Mouse (Mus musculus) regulatory T cell (primary cell): ENCODE data around the gene Sh3pxd2b.

Source experiments
- in situ Hi-C: fragments of 300-600 bp; cut with MboI, MseI; formaldehyde crosslinking; loops from one replicate; pipeline ENCODE4 v1.15.1; 2025; ENCODE audit warnings: high pct_unique_total_duplicates

Gene Sh3pxd2b

DNA sequence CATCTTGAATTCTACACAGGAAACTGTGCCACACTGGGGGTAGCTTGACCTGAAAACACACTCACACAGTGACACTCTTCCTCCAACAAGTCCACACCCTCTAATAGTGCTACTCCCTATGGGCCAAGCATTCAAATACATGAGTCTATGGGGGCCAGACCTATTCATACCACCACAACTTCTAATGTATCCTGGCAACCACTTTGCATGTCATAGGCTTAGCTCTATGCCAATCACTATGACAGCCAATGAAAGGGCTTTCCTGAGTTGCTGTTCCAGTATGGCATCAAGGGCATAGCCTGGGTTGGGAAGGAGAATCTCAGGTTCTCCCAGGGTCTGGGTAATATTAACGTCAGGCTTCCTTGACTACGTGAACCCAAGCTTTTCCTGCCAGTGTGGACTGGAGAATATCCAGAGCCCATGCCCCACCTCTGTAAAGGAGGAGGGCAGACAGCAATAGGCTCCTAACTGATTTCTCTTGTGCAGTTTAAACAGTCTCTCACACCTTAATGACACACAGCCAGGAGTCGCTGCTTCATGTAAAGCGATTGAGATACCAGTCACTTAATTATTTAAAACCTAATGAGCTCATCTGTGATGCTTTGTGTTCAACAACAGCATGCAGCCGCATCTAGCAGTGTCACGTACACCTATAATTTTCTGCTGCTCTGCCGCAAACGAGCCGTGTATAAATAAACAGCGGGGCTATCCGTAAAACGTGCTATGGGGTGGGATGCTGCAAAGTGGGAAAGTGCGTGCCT is 25.8 kb downstream of the Sh3pxd2b start:
- in situ Hi-C loops: no loop called here

DNA sequence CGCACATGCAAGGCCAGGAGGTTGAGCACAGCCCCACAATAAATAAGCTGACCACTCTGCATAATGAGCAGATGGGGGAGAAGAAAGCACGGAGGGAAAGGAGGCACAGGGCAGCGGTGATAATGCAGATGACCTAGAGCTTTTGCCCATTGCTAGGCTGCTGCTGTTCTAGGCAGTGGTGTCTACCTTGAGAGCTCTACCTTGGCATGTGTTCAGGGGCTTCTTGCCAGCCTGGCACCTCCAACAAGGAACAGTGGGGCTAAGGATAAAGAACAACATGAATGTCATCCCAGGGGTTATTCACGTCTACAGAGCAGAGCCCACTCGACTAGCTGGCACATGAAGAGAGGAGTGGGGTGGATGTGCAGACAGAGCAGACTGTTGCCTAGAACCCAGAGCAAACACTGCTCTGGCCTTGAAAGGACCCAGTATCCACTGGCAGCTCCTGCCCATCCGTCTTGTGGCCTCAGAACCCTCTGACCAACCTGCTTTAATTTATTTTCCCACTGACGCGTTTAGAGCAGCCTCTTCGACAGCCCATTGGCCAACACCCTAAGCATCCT is 26.5 kb downstream of the Sh3pxd2b start:
- in situ Hi-C loops: no loop called here

DNA sequence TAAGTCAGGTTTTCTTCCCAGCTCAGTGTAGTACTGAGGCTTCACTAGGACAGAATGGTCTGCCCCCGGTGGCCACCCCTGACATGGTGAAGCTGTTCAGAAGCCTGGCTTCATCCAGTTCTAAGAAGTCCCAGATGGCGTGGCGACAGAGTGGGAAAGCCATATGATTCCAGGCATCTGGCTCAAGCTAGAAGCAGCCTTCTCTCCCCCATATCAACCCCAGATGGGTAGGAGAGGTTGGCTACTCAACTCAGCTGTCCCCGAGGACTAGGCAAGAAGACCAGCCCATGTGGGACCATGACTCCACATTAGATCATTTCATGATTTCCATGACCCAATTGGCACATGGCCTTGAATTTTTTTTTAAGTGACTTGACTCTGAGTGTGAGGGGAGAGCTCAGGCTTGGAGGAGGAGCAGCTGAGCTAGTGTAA is 27.5 kb downstream of the Sh3pxd2b start:
- in situ Hi-C loops: no loop called here

DNA sequence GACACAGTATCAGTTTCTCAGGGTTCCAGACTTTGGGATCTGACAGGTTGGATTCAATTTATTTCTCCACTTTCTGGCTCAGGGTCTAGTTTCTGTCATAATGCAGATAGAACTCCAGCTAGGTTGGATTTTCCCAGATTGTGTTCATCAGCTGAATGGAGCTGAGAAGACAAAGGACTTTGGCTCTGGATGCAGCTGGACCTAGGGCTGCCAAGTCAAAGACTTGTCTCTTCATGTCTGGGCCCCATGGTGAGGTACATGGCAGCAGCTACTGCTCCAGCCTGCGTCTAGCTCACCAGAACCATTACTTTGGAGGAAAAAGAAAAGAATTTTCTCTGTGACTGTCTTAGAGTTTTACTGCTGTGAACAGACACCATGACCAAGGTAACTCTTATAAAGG is 28.5 kb downstream of the Sh3pxd2b start:
- in situ Hi-C loops: no loop called here

DNA sequence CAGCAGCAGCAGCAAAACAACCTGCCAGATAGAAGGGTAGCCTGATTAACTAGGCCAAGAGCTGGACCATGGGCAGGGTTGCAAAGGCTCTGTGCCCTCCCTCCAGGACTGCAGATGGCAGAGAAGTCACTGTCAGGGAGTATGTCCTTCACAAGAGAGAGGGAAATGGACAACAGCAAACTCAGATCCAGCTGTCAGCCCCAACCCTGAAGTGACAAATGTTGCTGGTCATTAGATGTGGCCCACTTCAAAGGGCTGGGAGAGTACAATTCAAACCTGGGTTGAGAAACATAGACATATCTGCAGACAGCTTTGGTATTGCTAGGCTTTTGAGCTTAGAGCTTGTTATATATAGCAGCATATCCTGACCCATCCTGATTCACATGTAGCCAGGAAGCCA is 32.3 kb downstream of the Sh3pxd2b start:
- in situ Hi-C loops: no loop called here

DNA sequence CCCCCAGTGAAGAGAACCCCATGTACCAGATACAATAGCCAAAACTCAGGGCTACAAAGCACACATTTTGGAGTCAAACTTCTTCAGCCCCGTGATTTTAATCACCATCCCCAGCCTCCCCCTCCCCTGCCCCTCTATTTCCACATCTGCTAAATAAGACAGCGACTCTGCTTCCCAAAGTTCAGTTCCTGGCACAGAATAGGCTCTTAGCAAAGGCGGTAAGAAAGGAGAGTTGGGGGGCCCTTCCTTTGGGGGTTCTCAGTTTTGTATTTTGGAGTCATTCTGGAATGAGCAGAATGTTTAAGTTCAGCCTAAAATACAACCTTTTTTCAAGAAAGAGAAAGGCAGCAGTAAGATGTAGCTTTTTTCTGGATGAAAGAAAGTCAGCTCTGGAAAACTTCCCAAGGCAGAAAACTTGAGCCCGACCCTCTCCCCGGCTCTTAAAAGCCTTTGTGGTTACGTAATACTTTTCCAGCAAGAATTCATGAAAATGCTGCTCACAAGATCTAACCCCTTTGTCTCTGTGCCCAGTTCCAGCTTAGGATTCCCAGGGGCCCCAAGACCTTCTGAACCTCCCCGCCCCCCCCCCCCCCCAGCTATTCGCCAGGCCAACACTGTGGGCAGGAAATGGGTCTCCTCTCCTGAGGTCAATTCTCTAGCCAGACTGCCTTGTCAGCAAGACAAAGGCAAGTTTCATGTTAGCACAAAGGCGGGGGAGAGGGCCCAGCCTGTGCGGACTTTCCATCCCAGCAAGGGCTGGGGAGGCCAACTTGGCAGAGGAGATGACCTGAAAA is 35.9 kb downstream of the Sh3pxd2b start:
- in situ Hi-C loops: no loop called here

DNA sequence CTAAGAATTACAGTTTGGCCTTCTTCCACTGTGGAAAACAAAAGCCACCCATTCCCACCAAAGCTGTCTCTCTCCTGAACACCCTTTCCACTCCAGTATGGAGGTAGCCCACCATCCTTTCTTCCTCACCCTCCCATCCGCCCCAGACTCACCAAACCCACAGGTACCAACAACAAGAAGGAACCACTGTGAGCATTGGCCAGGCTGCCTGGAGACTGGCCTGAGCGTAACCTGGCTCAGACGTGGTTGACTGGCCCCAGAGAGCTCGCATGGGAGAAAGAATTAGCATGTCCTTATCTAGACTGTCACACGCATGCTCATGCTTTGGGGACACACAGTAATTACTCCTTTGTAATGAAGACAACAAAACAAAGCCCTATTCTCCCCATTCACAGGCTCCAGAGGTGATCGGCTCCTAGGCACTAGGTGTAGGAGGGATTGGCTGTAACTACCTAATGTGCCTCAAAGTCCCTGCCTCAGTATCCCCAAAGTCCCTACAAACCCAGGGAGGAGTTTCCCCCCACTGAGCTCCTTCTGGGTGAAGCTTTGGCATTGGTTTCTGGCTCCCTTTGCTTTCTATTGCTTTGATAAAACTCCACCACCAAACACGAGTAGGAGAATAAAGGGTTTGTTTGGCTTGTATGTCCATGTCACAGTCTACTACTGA is 36.6 kb downstream of the Sh3pxd2b start:
- in situ Hi-C loops: no loop called here

DNA sequence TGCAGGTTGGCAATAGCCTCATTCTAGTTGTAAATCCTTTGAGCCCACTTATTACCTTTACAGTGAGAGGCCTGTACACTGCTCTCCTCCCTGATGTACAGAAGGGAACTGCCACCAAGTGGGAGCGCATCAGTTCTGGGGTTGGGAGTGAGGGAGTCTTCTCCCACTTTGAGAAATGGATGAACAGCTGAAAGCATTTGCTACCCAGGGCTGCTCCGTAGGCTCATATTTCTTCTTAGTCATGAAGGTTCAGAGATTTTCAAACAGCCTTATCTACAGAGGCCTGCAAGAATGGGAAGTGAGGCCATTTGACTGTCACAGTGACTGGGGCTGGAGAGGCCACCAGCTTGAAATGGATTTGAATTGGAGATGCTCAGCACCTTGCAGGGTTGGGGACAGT is 38.4 kb downstream of the Sh3pxd2b start:
- in situ Hi-C loops: no loop called here

DNA sequence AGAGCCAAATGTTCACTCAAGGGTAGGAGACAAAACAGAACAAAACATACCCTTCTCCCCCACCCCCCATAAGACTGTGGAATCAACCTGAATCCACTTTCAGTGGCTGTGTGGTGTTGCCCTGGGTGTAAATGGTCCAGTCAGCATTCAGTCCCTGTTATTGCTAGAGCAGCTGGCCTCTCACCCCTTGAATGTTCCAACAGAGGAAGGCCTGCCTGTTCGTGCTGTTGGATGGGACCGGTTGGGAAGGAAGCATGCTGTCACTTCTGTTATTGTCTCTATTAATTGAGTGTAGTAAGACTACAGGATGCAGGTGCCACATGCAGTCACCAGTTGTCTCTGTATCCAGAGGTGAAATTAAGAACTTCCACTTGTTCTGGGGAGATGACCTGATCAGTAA is 40.4 kb downstream of the Sh3pxd2b start:
- in situ Hi-C loops: no loop called here

DNA sequence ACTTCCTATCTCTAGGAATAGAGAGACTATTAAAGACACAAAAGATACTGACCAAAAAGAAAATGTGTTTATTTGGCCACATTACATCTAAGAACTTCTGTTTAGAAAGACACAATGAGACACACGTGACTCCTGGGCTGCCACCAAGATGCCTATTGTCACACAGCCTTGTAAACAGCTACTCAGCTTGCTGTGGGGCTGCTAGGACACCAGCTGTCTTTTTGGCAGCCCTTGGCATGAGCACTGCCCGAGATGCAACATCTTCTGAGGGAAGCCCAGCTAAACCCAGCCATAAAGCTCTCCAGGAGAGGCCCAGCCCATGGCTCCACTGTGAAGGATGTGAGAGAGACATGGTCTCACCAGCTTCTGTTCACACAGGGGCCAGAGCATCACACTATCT is 45.5 kb downstream of the Sh3pxd2b start:
- in situ Hi-C loops: no loop called here

DNA sequence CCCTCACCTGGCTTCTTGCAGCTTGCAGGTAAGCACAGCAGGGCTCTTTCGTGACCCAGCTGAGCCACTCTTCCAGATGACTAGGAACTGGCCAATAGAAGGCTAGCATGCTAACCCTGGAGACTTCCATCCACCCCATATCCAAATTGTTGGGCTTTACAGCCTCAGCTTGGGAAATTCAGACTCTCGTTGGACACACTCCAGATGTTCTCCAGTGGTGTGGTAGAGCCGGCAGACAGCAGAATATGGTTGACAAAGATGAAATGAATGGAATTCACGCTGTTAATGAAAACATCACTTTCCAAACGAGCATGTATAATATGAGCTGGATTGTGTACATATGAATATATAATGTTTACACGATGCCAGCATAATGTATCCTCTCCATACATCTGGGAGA is 48.2 kb downstream of the Sh3pxd2b start:
- in situ Hi-C loops: no loop called here

DNA sequence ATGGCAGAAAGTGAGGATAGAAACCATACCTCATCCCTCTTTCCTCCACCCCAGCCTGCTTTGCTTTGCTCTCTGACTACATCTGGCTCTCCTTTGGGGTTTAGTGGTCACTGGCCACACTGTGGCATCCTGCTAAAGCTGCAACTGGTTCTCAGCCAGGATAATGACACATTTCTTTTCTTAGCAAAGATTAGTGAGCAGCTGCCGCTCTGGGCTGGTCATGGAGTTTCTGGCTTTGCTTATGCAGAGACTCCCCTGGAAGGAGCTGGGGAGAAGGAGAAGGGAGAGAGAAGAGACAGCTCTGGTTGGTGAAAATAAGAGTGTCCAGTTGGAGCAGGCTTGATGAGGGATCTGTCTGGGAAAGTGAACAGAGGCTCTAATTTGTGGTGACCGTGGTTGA is 50.8 kb downstream of the Sh3pxd2b start:
- in situ Hi-C loops: no loop called here

DNA sequence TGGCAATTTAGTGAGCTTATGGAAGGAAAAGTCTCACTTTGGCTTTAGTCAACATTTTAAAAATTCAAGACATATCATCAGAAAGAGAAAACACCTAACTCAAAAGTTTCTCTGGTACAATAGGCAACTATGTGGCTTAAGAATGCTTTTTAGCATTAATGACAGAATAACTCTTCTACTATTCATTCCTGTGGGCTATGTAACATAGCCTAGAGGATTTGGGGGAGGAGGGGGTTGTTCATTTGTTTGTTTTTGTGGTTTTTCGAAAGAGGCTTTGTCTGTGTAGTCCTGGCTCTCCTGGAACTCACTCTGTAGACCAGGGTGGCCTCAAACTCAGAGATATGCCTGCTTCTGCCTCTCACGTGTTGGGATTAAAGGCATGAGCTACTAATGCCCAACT is 51.6 kb downstream of the Sh3pxd2b start:
- in situ Hi-C loops: no loop called here

DNA sequence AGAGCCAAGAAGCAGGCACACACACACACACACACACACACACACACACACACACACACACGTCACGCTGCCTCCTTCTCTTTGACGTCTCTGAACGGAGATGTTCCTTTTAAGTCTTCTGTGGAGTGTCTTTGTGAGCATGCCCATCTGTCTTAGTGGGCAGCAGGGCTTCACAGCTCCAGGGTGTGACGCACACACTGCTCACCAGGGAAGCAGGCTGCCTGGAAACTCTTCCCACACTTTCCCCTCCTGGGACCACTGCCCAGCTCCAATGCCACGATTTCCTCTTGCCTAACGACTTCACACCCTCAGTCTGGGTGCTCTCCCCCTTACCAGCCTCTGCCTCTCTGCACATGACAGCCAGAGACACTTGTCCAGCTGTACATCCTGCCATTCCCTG is 55.1 kb downstream of the Sh3pxd2b start:
- in situ Hi-C loops: loop anchor here (25.0 kb wide), 2 partner anchors 735 to 1240 kb away; partner anchors contain the start of gene Fgf18

DNA sequence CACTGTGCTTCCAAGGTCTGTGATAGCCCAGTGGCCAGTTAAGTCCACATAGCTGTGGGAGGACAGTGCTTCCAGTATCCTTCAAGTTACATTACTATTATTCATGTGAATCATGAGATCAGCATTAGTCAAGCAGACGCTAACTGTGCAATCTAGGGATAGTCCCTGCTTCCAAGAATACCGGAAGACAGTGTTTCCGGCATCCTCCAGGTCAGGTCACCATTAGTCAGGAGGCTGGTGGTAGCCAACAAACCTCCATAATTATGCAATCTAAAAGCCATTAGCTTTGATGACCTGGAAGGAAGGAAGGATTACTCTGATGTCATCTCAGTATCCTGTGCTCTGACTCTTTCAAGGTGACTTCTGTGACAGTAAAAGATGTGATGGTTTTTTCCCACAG is 57.1 kb downstream of the Sh3pxd2b start:
- in situ Hi-C loops: loop anchor here (25.0 kb wide), 2 partner anchors 733 to 1242 kb away; partner anchors contain the start of gene Fgf18

DNA sequence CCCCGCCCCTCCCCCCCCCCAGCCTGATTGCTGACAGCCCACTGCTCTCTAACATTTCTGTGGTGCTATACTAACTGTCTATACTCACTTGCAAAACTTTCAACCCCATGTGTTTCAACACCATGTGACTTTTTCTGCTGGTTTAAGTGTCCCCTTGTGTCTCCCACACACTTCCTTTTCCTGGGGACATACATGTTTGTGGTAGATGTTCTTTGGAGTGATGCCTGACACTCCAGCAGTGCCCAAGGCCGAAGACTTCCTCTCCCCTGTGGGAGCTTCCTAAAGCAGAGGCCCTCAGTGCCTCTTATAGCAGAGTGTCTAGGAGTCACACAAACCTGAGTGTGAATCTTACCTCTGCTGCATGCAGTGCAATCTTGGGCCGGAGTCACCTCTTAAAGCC is 60.2 kb downstream of the Sh3pxd2b start:
- in situ Hi-C loops: loop anchor here (25.0 kb wide), 2 partner anchors 729 to 1246 kb away; partner anchors contain the start of gene Fgf18

DNA sequence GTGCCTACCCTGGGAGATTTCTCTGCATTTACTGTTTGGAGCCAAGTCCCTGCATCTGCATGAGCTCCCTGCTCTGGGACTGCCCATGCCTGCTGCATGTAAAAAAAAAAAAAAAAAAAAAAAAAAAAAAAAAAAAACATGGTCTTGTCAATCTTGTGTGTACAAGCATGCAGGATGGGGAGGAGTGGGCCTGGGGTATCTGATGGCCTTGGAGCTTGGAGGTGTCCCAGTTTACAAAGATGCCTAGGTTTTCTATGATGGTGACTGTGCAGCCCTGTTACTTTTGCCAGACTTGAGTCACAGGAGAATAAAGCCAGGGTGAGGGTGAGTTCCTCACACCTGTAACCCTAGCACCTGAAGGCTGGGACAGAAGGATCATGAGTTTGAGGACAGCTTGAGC is 61.4 kb downstream of the Sh3pxd2b start:
- in situ Hi-C loops: loop anchor here (25.0 kb wide), 2 partner anchors 728 to 1247 kb away; partner anchors contain the start of gene Fgf18

DNA sequence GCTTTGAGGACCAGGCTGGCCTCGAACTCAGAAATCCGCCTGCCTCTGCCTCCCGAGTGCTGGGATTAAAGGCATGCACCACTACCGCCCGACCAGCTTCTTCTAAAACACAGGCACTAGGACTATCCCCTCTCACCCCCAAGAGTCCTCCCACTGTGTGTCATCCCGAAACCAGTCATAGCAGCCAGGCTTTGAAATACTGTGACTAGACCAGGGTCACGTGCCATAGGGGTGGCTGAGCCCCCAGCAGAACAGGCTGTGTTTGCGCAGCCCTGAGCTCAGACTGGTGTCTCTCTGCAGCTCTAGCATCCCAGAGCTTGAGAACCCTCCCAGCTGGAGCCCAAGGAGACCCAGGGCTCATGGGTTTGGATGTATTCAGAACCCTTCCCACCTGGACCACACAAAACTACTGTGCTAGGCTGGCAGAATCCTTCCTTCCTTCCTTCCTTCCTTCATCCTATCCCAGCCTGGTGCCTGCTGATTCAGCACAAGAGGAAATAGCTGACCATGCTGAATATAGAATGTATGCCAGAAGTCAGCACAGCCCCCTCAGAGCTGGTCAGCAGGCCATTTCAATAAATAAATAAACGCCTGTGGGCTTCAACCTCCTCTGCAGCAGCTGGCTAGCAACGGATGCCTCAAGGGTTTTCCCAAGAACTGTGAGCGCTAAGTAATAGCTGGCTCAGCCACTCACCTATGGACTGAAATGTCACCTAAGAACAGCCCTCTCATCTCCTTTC is 62.4 kb downstream of the Sh3pxd2b start:
- in situ Hi-C loops: loop anchor here (10.0 to 25.0 kb wide), 3 partner anchors 727 to 1365 kb away; partner anchors contain the start of gene Fgf18

DNA sequence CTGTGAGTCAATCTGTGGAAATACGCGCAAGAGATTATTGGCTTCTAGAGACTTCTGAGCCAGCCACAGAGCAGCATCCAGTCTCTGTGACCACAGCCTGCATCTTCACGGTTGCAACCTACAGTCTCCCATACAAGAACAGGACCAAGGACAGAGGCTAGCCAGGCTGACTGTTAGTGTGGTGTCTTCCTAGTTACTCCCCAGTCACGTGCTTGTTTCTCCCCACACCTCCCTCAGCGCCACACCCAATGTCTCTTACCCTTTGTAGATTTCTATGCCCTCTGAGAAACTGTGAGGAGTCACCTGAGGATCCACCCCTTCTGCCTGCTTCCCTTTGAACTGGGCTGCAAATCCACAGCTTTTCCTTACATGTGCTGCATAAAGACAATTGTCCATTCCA is 72.4 kb downstream of the Sh3pxd2b start:
- in situ Hi-C loops: loop anchor here (25.0 kb wide), 2 partner anchors 717 to 1258 kb away; partner anchors contain the start of gene Fgf18

DNA sequence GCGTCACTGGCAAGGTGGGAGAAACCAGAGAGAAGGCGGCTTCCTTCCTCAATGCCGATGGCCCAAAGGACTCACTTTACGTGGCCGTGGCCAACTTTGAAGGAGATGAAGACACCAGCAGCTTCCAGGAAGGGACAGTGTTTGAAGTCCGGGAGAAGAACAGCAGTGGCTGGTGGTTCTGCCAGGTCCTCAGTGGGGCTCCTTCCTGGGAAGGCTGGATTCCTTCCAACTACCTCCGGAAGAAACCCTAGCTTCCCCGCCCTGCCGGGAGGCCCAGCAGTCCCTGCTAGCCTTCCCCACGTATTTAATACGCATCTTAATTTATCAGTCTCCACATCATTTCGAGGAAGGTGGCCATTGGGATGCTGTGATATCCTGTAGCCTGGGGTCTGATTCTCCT is 75.7 kb downstream of the Sh3pxd2b start:
- in situ Hi-C loops: loop anchor here (25.0 kb wide), 2 partner anchors 714 to 1261 kb away; partner anchors contain the start of gene Fgf18

DNA sequence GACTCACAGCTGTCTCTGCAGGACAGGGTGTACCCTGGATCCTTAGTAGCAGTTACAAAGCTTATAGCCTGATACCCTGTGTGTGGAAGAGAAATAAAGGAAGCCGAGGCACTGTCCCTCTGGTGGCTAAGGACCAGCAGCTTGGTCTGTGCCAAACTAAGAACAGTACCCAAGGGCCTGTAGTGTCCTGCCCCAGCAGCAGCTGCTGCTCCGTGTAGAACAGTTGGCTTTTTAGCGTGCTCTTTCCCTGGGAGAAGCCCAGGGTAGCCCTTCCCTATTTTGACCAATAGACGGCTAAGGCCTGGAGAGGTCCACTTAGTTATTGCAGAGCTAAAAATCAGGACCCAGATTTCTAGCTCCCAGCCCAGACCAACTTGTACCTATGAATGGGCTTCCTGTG is 77.0 kb downstream of the Sh3pxd2b start:
- in situ Hi-C loops: loop anchor here (25.0 kb wide), 2 partner anchors 713 to 1262 kb away; partner anchors contain the start of gene Fgf18
